Mouse (Mus musculus) heart, adult 2 months (tissue): ENCODE results near the gene Defa34.
"Not testable (repeated sequence)": the region's sequence is repeated elsewhere in the genome, so short reads cannot be mapped to it uniquely, and the experiment has no call there.

Source experiments
- CTCF ChIP-seq: fragments of 200-600 bp; IDR thresholded peaks from 2 replicates; pipeline ENCODE4 v1.8.1; 2022; ENCODE audit warnings: antibody characterized with exemption, mild to moderate bottlenecking, moderate library complexity
- EP300 ChIP-seq: fragments of 200-500 bp; IDR thresholded peaks from 2 replicates; pipeline ENCODE4 v1.6.1; 2011; ENCODE audit warnings: low read depth, low read length, control low read depth; ENCODE audit not compliant: insufficient read depth
- POLR2A ChIP-seq: fragments of 200-500 bp; IDR thresholded peaks from 2 replicates; pipeline ENCODE4 v1.6.1; 2011; ENCODE audit warnings: mild to moderate bottlenecking, low read depth, low read length, control low read depth; ENCODE audit not compliant: insufficient read depth

DNA sequence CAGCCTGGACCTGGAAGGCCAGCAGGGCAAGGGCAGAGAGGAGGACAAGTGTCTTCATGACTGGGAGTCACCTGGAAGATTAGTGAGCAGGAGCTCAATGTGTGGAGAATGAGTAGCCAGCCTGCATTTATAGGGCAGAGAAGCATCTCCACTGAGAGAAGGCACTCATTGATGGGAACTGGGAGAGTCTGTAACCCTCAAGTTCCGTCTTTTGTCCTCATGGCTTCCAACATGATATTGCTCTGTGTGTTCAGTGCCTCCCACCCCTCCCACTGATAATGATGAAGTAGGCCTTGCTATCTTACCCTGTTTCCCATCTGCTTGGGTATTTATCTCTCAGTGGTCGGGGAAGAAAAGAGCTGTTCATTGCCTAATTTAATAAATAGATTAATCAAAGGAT is 37.9 kb downstream of the Defa34 start, which contains the start of gene AY761184:
- not testable (repeated sequence) for TF ChIP-seq POLR2A, CTCF, EP300
